Mouse (Mus musculus): ENCODE measurements around the gene Trp53. TPM values are rescaled to one million over a fixed set of nuclear protein-coding genes. Genes with fewer than 3 reads are reported as not detected.

Trp53 gene
- polyA plus RNA-seq, 1 experiment from 2014 or later = 48.0 TPM

- Histone ChIP-seq H3K9me3 (ENCODE audit: control insufficient read depth) (no peaks in the 10 kb centered on the region), H3K9ac (ENCODE audit: low read depth, low read length) (no peak overlapping the region), H3K27ac (ENCODE audit: low read depth, low read length) (no peak overlapping the region), H3K36me3 (ENCODE audit: control insufficient read depth, insufficient read depth) (peaks cover 21% of the 10 kb centered on the region), H3K4me2 (replicated peaks; ENCODE audit: low read depth) (no peak overlapping the region), H3K27me3 (replicated peaks; ENCODE audit: control insufficient read depth, insufficient read depth, low read length) (no peaks in the 10 kb centered on the region), H3K4me3 (ENCODE audit: low read depth, low read length) (no peak overlapping the region), H3K4me1 (replicated peaks; ENCODE audit: control insufficient read depth, insufficient read depth, low read length) (no peaks in the 10 kb centered on the region)
- WGBS = 54% methylated on average over 3 of the region's 3 CpGs
- no peak for ATAC-seq
- TF ChIP-seq CTCF (IDR thresholded peaks at IDR 0.05; ENCODE audit: low read depth) = peak; percentile 80
Observed at GRCm38 (mm10) chr11:69575220-69575619, 4.9 kb upstream of the Trp53 start.

- WGBS = 63% methylated on average over 5 of the region's 5 CpGs
- TF ChIP-seq CTCF (IDR thresholded peaks at IDR 0.05; ENCODE audit: low read depth) = no peak
Observed at GRCm38 (mm10) chr11:69576307-69576706, 3.9 kb upstream of the Trp53 start.

GRCm38 (mm10) chr11:69578301-69578700 is 1.9 kb upstream of the Trp53 start:
- WGBS = 9% methylated on average over 15 of the region's 15 CpGs
- peaks cover 5% of the 10 kb centered on the region; the same call in 1 of the 2 replicates for H3K36me3 ChIP-seq (ENCODE audit: control insufficient read depth, insufficient read depth)

More at GRCm38 (mm10) chr11:69576307-69576706, 3.9 kb upstream of the Trp53 start:
- no peak overlapping the region for H3K4me2 ChIP-seq (replicated peaks; ENCODE audit: low read depth)
- H3K4me3 ChIP-seq (ENCODE audit: low read depth, low read length) = no peak overlapping the region
- H3K9ac ChIP-seq (ENCODE audit: low read depth, low read length) = no peak overlapping the region
- ATAC-seq = no peak
- H3K9me3 ChIP-seq (ENCODE audit: control insufficient read depth) = no peaks in the 10 kb centered on the region
- peaks cover 10% of the 10 kb centered on the region; the same call in 1 of the 2 replicates for H3K36me3 ChIP-seq (ENCODE audit: control insufficient read depth, insufficient read depth)
- no peaks in the 10 kb centered on the region for H3K4me1 ChIP-seq (replicated peaks; ENCODE audit: control insufficient read depth, insufficient read depth, low read length)
- H3K27ac ChIP-seq (ENCODE audit: low read depth, low read length) = no peak overlapping the region
- H3K27me3 ChIP-seq (replicated peaks; ENCODE audit: control insufficient read depth, insufficient read depth, low read length) = no peaks in the 10 kb centered on the region

GRCm38 (mm10) chr11:69579128-69580017 is 786 bp upstream of the Trp53 start:
- Histone ChIP-seq H3K4me3 (ENCODE audit: low read depth, low read length) (peak overlapping the region; percentile 80), H3K9me3 (ENCODE audit: control insufficient read depth) (no peaks in the 10 kb centered on the region), H3K36me3 (ENCODE audit: control insufficient read depth, insufficient read depth) (peaks cover 3% of the 10 kb centered on the region; the same call in 1 of the 2 replicates), H3K4me1 (replicated peaks; ENCODE audit: control insufficient read depth, insufficient read depth, low read length) (no peaks in the 10 kb centered on the region), H3K9ac (ENCODE audit: low read depth, low read length) (peak overlapping the region; percentile 64), H3K4me2 (replicated peaks; ENCODE audit: low read depth) (peak overlapping the region; percentile 94), H3K27me3 (replicated peaks; ENCODE audit: control insufficient read depth, insufficient read depth, low read length) (no peaks in the 10 kb centered on the region), H3K27ac (ENCODE audit: low read depth, low read length) (peak overlapping the region; percentile 94)
- WGBS = under 1% methylated on average over 39 of the region's 39 CpGs
- peak; percentile 87 for ATAC-seq
- TF ChIP-seq CTCF (IDR thresholded peaks at IDR 0.05; ENCODE audit: low read depth) = peak; percentile 100

More at GRCm38 (mm10) chr11:69578301-69578700, 1.9 kb upstream of the Trp53 start:
- ATAC-seq = no peak
- Histone ChIP-seq H3K9ac (ENCODE audit: low read depth, low read length) (peak overlapping the region; percentile 63), H3K27ac (ENCODE audit: low read depth, low read length) (peak overlapping the region; percentile 94; the same call in 1 of the 2 replicates), H3K4me2 (replicated peaks; ENCODE audit: low read depth) (peak overlapping the region; percentile 94), H3K27me3 (replicated peaks; ENCODE audit: control insufficient read depth, insufficient read depth, low read length) (no peaks in the 10 kb centered on the region), H3K9me3 (ENCODE audit: control insufficient read depth) (no peaks in the 10 kb centered on the region), H3K4me3 (ENCODE audit: low read depth, low read length) (peak overlapping the region; percentile 80), H3K4me1 (replicated peaks; ENCODE audit: control insufficient read depth, insufficient read depth, low read length) (no peaks in the 10 kb centered on the region)
- no peak for TF ChIP-seq CTCF (IDR thresholded peaks at IDR 0.05; ENCODE audit: low read depth)

GRCm38 (mm10) chr11:69580572-69581146 is 500 bp downstream of the Trp53 start:
- Histone ChIP-seq H3K36me3 (ENCODE audit: control insufficient read depth, insufficient read depth) (no peaks in the 10 kb centered on the region; the same call in 1 of the 2 replicates), H3K4me2 (replicated peaks; ENCODE audit: low read depth) (peak overlapping the region; percentile 94), H3K27ac (ENCODE audit: low read depth, low read length) (peak overlapping the region; percentile 94), H3K9me3 (ENCODE audit: control insufficient read depth) (no peaks in the 10 kb centered on the region), H3K4me3 (ENCODE audit: low read depth, low read length) (peak overlapping the region; percentile 80), H3K4me1 (replicated peaks; ENCODE audit: control insufficient read depth, insufficient read depth, low read length) (no peaks in the 10 kb centered on the region), H3K27me3 (replicated peaks; ENCODE audit: control insufficient read depth, insufficient read depth, low read length) (no peaks in the 10 kb centered on the region), H3K9ac (ENCODE audit: low read depth, low read length) (peak overlapping the region; percentile 64)
- under 1% methylated on average over 25 of the region's 25 CpGs for WGBS
- ATAC-seq = no peak
- TF ChIP-seq CTCF (IDR thresholded peaks at IDR 0.05; ENCODE audit: low read depth) = no peak

- H3K4me1 ChIP-seq (replicated peaks; ENCODE audit: control insufficient read depth, insufficient read depth, low read length) = no peaks in the 10 kb centered on the region
- peak; percentile 78 for ATAC-seq
- H3K4me3 ChIP-seq (ENCODE audit: low read depth, low read length) = peak overlapping the region; percentile 80
- peak overlapping the region; percentile 94 for H3K4me2 ChIP-seq (replicated peaks; ENCODE audit: low read depth)
- no peaks in the 10 kb centered on the region for H3K9me3 ChIP-seq (ENCODE audit: control insufficient read depth)
- H3K9ac ChIP-seq (ENCODE audit: low read depth, low read length) = peak overlapping the region; percentile 64
- TF ChIP-seq CTCF (IDR thresholded peaks at IDR 0.05; ENCODE audit: low read depth) = no peak; the same call in none of the 2 replicates
- no peaks in the 10 kb centered on the region for H3K27me3 ChIP-seq (replicated peaks; ENCODE audit: control insufficient read depth, insufficient read depth, low read length)
- H3K36me3 ChIP-seq (ENCODE audit: control insufficient read depth, insufficient read depth) = no peaks in the 10 kb centered on the region; the same call in 1 of the 2 replicates
- under 1% methylated on average over 36 of the region's 36 CpGs for WGBS
- H3K27ac ChIP-seq (ENCODE audit: low read depth, low read length) = peak overlapping the region; percentile 94
Observed at GRCm38 (mm10) chr11:69581147-69581688, 1.1 kb downstream of the Trp53 start.

Measured in intestine, postnatal 0 days (tissue).